9 mouse cellular contexts compared by ENCODE assay signal in genomic region chr9:72763050-72763718, GRCm38 (mm10). TPM values are rescaled to one million over a fixed set of nuclear protein-coding genes. Genes with fewer than 3 reads are reported as not detected.
A peak's percentile ranks its signal among the peaks of the same experiment; 100 is the strongest.
DNase-seq lines count a peak whose midpoint lies in the region; ATAC-seq lines count a peak whose summit lies in the region.
"Had no signal": no experiment of that assay in that cellular context is flagged by ENCODE, and none has a peak within 500 bp of the region (broad histone marks: within the 10 kb centered on the region; RNA-seq: fewer than 3 reads in every experiment).

No protein-coding gene starts in this region.

- peak; percentile 8 for DNase-seq in kidney, adult 11 months
- DNase-seq in kidney, adult 9 months, result no peak
- DNase-seq in heart, postnatal 4 days, result peak; percentile 75
- no peak for DNase-seq in thymus, postnatal 0 days (ENCODE audit: low spot score)

- no peak overlapping the region for H3K9ac ChIP-seq in forebrain, embryonic 15.5 days (replicated peaks)
- no peak overlapping the region for H3K9ac ChIP-seq in midbrain, embryonic 15.5 days

- H3K36me3 ChIP-seq in forebrain, embryonic 15.5 days, result no peaks in the 10 kb centered on the region
- no peaks in the 10 kb centered on the region for H3K36me3 ChIP-seq in midbrain, embryonic 15.5 days (replicated peaks)

- H3K4me2 ChIP-seq in forebrain, embryonic 15.5 days (replicated peaks), result no peak overlapping the region
- no peak overlapping the region for H3K4me2 ChIP-seq in midbrain, embryonic 15.5 days

- no peak overlapping the region for H3K4me3 ChIP-seq in forebrain, embryonic 15.5 days
- H3K4me3 ChIP-seq in midbrain, embryonic 15.5 days, result no peak overlapping the region

- H3K4me1 ChIP-seq in forebrain, embryonic 15.5 days, result peaks cover 14% of the 10 kb centered on the region
- peaks cover 9% of the 10 kb centered on the region for H3K4me1 ChIP-seq in midbrain, embryonic 15.5 days

- peak; percentile 50 for ATAC-seq in forebrain, embryonic 15.5 days (replicated peaks)
- peak; percentile 51; the same call in 1 of the 2 replicates for ATAC-seq in midbrain, embryonic 15.5 days (replicated peaks)
- no peak for ATAC-seq in granulocyte monocyte progenitor cell, adult 5-6 weeks (replicated peaks; ENCODE audit: poor library complexity, severe bottlenecking)
- no peak for ATAC-seq in megakaryocyte, adult 5-6 weeks (ENCODE audit: poor library complexity, severe bottlenecking)

- no peaks in the 10 kb centered on the region for H3K27me3 ChIP-seq in forebrain, embryonic 15.5 days
- H3K27me3 ChIP-seq in midbrain, embryonic 15.5 days (replicated peaks), result no peaks in the 10 kb centered on the region
- H3K27me3 ChIP-seq: CH12.LX had no signal

- 10% methylated on average over 3 of the region's 3 CpGs for WGBS in forebrain, embryonic 15.5 days
- 24% methylated on average over 3 of the region's 3 CpGs for WGBS in midbrain, embryonic 15.5 days

- H3K27ac ChIP-seq in forebrain, embryonic 15.5 days (replicated peaks), result peak overlapping the region; percentile 46
- H3K27ac ChIP-seq in midbrain, embryonic 15.5 days, result peak overlapping the region; percentile 7; the same call in 1 of the 2 replicates

- H3K9me3 ChIP-seq in forebrain, embryonic 15.5 days, result no peaks in the 10 kb centered on the region
- no peaks in the 10 kb centered on the region for H3K9me3 ChIP-seq in midbrain, embryonic 15.5 days

RNA-seq across cellular contexts. Expression of gene Prtg, which starts 43.5 kb away (rescaled TPM):
- 0.20 and 0.46 TPM in 2 replicates for polyA plus RNA-seq in forebrain, embryonic 15.5 days (2015; fragmentation: Nextera tagmentation; extraction: Ambion mirVana)
- under 1 TPM; 0.36 to 0.57 TPM for total RNA-seq in heart, postnatal 4 days (2021)
- 0.45 and 0.47 TPM in 2 replicates for polyA plus RNA-seq in midbrain, embryonic 15.5 days (2015; fragmentation: Nextera tagmentation; extraction: Ambion mirVana)
- 0.17 TPM in 1 of 2 replicates, not detected in the other for total RNA-seq in granulocyte monocyte progenitor cell, adult 5-6 weeks (2014; fragmentation: Nextera tagmentation)
- not detected in 2 replicates for total RNA-seq in granulocyte monocyte progenitor cell, adult 5-6 weeks (2017)
- 0.13 and 0.17 TPM in 2 replicates for polyA plus RNA-seq in thymus, postnatal 0 days (2015; fragmentation: Nextera tagmentation; extraction: Ambion mirVana)
- total RNA-seq in megakaryocyte, adult 5-6 weeks (2015), result not detected in 2 replicates
- total RNA-seq in megakaryocyte, adult 5-6 weeks (2017), result not detected in 2 replicates
- total RNA-seq: CH12.LX had no signal

Comparison
In these comparisons a context has a peak if more than half of its experiments do, and no peak if none do; other contexts are left out.
1. DNase-seq: peak in kidney, adult 11 months (single experiment) and heart, postnatal 4 days (single experiment); none in kidney, adult 9 months (single experiment) and thymus, postnatal 0 days (single experiment).
2. ATAC-seq: peak in forebrain, embryonic 15.5 days (single experiment) and midbrain, embryonic 15.5 days (single experiment); none in granulocyte monocyte progenitor cell, adult 5-6 weeks (single experiment) and megakaryocyte, adult 5-6 weeks (single experiment).